Mouse (Mus musculus) spleen, adult 12 weeks (tissue): ENCODE results near the gene Epha2.

Source experiments
- DNase-seq: peaks from one replicate; pipeline ENCODE4 v3.0.0; 2022; ENCODE audit warnings: low spot score

Gene Epha2

GRCm38 (mm10) chr4:141304223-141304611 lies 3.2 kb downstream of the Epha2 start:
- DNase-seq: no peak

- DNase-seq: no peak
Observed at GRCm38 (mm10) chr4:141306057-141306456, 5.0 kb downstream of the Epha2 start.

- no peak for DNase-seq
Observed at GRCm38 (mm10) chr4:141308381-141308780, 7.3 kb downstream of the Epha2 start.

- DNase-seq: no peak
Observed at GRCm38 (mm10) chr4:141308857-141309772, 8.1 kb downstream of the Epha2 start.

GRCm38 (mm10) chr4:141309773-141310145 lies 8.7 kb downstream of the Epha2 start:
- DNase-seq: no peak

DNA sequence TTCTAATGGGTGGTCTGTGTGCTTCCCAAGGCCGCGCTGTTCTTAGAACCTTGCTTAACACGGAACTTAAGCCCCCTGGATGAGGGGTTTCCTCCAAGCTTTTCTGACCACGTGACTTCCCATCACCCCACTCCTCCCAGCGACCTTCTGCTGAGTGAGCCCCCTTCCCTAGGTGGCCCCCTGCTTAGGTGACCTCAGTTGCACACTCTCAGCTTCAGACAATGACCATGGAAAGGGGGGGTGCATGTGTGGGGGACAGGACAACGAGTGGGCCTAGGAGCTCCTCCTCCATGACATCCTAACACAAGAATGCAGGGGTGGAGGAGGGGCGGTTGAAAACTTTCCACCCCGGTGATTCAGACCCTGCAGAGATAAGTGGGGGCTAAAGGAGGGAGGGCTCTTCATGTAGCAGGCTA lies 9.2 kb downstream of the Epha2 start:
- no peak for DNase-seq

DNA sequence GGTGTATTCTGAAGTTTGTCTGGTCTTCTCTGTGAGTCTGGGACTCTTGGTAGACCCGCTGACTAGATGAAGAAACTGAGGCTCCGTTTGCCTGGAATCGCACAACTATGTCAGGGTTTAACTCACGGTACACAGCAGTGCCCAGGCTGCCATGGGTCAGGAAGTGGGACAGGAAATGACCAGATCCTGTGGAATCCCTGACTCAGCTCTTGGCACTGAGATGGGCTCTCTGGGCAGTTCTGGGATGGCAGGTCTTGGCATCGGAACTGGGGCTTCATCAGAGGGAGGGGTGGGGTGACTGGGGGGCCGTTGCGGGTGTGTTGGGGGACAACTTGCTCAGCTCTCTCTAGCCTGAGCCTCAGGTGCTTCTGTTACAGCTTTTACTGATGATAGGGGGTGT lies 10.0 kb downstream of the Epha2 start:
- no peak for DNase-seq

DNA sequence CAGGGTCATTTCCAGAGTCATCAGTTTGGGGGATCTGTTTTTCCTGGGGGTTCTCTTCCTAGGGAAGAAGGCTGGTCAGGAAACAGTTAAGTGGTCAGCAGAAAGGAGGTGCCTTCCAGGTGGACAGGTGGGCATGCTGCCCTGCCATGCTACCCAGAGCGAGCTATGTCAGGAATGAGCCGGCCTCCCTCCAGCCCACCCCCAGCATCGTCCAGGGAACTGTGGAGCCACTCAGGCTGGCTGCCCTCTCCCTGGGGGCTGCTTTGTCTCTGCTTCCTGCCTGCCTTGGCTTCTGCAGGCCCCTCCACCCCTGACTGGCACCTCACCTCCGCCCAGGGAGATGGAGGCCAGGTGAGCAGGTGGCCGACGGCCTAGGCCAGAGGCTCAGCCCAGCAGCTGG lies 10.5 kb downstream of the Epha2 start:
- no peak for DNase-seq

DNA sequence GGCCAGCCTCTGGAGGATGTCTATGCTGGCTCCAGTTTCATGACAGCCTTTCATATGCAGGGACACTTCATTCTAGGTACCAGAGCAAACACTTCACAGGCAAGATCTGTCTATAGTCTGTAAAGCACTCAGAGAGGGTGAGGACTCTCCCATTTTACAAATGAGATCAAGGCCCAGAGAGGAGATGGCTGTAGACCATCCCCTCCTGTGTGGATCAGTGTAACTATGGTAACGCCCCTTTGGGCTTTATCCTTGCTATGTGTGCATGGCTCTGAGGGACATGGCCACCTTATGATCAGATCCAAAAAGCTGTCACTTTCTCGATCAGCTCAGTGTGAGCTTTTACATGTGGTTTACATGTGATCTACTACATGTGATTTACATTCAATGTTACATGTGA lies 10.9 kb downstream of the Epha2 start:
- DNase-seq: no peak

DNA sequence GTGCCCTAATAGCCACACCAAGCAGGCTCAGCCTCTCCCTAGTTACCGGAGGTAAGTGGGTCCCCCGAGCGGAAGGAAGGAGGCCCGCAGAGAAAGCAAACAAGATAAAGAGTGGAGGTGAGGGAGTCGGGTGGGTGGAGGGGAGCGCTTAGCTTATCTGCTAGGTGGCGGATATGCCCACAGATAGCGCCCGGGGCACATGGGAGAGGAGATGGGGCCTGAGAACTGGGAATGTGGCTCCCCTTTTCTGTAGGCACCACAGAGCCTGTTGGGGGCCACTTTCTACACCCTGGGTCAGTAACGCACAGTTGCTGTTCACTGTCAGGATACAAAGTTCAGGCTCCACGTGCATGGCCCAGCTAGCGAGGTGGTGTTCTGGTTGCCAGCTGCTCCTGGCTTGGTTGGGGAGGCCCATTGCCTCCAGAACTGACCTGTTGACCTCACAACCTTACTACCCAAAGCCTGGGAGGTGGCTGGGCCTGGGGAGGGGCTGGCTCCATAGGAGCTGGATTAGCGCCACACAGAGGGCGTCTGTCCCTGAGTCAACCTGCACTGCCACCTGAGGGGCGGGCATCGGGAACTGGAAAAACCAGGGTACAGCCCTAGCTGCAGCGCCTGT lies 11.6 kb downstream of the Epha2 start:
- DNase-seq: no peak

GRCm38 (mm10) chr4:141313481-141313880 lies 12.4 kb downstream of the Epha2 start:
- DNase-seq: no peak

- no peak for DNase-seq
Observed at GRCm38 (mm10) chr4:141313924-141314323, 12.9 kb downstream of the Epha2 start.

- no peak for DNase-seq
Observed at GRCm38 (mm10) chr4:141314745-141315144, 13.7 kb downstream of the Epha2 start.

DNA sequence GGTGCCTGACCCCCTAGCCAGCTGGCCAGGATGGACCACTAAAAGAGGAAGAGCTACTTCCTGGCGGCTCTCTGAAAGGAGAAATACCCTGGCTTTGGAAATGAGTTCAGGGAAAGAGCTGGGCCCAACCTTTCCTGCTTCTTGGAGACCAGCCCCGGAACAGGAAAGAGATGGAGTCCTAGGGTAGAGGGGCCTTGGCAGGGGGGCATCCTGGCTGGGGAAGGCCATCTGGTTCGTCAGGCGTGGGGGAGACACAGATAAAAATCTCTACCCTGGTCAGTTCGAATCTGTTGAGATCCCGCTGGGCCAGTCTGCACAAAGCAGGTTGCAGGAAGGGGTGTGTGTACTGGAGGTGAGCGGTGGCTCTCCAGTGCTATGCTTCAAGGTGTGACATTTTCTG lies 15.0 kb downstream of the Epha2 start:
- no peak for DNase-seq

GRCm38 (mm10) chr4:141316498-141317180 lies 15.6 kb downstream of the Epha2 start:
- DNase-seq: no peak

- DNase-seq: no peak
Observed at GRCm38 (mm10) chr4:141317914-141318313, 16.9 kb downstream of the Epha2 start.

GRCm38 (mm10) chr4:141322526-141322925 lies 21.5 kb downstream of the Epha2 start:
- DNase-seq: no peak

- no peak for DNase-seq
Observed at GRCm38 (mm10) chr4:141324771-141325191, 23.7 kb downstream of the Epha2 start.

DNA sequence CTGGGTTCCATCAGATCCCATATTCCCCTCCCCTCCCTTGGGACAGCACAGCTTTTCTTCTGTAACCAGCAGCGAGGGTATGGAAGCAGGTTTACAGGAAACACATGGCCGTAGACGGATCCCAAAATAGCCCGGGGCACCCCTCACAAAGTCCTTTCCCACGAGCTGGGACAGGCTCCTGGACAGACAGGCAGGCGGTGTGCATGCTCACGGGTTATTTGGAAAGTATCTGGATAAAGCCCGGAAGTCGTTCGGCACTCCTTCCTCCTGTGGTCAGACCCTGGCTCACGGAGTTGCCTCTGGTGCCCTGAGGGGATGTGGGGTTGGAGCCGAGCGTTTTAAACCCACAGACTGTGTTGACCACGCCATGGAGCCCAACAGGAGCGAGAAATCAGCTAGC lies 24.6 kb downstream of the Epha2 start:
- no peak for DNase-seq

DNA sequence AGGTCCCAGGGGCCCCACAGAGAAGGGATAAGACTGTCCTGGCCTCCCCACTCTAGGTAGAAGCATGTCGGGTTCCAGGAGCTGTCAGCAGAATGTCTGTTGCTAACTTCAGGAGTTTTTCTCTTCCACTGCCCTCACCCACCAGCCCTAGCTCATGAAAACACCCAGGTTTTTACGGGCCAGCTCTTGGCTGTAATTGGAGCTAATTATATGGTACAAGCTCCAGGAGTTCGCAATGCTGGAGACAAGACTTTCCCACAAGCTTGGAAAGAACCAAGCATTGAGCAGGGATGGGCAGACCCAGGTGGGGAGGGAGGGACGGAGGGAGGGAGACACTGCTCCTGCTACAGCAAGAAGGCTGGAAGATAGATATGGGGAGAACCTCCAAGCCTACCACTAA lies 26.0 kb downstream of the Epha2 start:
- no peak for DNase-seq

DNA sequence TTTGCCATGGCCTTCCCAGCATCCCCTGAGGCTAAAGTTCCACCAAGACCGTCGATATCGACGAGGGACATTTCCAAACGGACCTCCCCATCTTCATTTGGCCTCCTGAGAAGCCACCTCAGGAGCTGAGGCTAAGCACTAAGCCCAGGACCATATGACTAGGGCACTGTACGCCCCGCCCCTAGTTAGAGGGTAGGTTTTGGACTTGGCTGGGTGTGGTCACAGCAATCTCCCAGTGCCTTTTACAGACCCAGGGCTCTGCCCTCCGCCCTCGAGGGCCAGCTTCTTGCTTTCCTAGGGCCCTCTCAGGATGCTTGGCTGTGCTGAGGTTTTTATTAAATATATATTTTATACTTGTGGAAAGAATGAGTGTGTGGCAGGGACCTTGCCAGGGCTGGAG lies 27.7 kb downstream of the Epha2 start:
- no peak for DNase-seq

GRCm38 (mm10) chr4:141329968-141330367 lies 28.9 kb downstream of the Epha2 start:
- no peak for DNase-seq

DNA sequence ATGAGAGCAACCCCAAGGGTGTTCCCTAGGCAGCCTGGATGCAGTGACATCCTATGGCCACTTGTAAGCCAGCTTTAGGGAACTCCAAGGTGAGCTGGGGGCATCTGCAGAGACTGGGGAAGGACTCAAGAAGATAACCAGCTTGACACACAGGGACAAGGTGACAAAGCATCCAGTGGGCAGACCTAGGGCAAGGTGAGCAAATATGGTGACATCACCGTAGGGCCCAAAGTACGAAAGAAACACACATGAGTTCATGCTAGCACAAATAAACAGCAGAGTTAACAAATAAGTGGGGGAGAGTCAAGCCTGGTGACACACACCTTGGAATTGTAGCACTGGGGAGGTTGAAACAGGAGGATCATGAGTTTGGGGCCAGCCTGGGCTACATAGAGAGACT lies 30.4 kb downstream of the Epha2 start:
- DNase-seq: no peak
